Mouse (Mus musculus): ENCODE results near the gene Elf2.

DNA sequence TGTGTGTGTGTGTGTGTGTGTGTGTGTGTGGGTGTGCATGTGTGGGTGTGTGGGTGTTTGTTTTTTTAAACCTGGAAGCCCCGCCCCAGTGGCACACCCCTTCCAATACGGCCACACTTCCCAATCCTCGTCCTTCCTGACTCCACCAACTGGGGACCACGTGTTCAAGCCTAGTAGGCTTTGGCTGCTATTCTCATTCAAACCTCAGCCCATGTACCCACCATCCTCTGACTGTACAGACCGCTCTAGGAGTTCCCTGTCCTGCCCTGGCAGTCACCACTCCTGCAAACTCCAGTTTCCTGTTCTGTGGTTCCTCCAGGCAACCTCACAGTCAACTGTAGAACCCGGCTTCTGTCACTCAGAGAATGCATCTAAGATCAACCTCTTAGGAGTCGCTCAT lies 101.9 kb downstream of the Elf2 start:
- TF ChIP-seq REST (IDR thresholded peaks at IDR 0.05; ENCODE audit: insufficient read depth, insufficient read length) (no peak), USF1 (IDR thresholded peaks at IDR 0.05; ENCODE audit: low read depth) (no peak), POLR2A (IDR thresholded peaks at IDR 0.05; ENCODE audit: insufficient read length, low read depth) (no peak), MAX (IDR thresholded peaks at IDR 0.05; ENCODE audit: low read depth) (no peak), TCF12 (IDR thresholded peaks at IDR 0.05; ENCODE audit: insufficient read depth, poor library complexity, severe bottlenecking) (no peak), POLR2AphosphoS2 (IDR thresholded peaks at IDR 0.05; ENCODE audit: insufficient read length, low read depth) (no peak)
